20 mouse cellular contexts compared by ENCODE assay signal in the genomic region with DNA sequence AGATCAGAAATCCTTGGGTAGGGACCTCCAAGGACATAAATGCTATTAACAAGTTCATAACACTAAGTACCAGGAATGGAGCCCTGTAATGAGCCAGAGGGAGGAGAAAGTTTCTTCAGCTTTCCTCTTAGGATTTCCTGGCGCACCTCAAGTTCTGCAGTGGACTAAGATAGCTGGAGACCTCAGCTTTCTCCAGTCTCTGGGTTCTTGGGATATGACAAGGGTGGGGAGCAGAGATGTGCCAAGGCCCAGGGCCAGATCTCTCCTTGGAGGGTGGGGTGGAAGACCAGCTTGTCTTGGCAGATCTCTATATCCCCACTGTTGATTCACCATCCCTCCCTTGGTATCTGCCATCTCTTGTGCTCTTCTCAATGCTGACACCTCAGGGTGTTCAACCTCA. TPM values are rescaled to one million over a fixed set of nuclear protein-coding genes. Genes with fewer than 3 reads are reported as not detected.
A peak's percentile ranks its signal among the peaks of the same experiment; 100 is the strongest.
DNase-seq lines count a peak whose midpoint lies in the region; ATAC-seq and TF ChIP-seq lines count a peak whose summit lies in the region.
"Had no signal": no experiment of that assay in that cellular context is flagged by ENCODE, and none has a peak within 500 bp of the region (broad histone marks: within the 10 kb centered on the region; RNA-seq: fewer than 3 reads in every experiment).

No protein-coding gene starts in this region.

- no peaks in the 10 kb centered on the region for H3K36me3 ChIP-seq in kidney, adult 2 months (ENCODE audit: control insufficient read depth, insufficient read depth, low read length)
- no peaks in the 10 kb centered on the region for H3K36me3 ChIP-seq in midbrain, embryonic 11.5 days (ENCODE audit: control insufficient read depth, insufficient read depth, low read length)
- H3K36me3 ChIP-seq in midbrain, embryonic 16.5 days (ENCODE audit: control insufficient read depth, insufficient read depth, low read length) = no peaks in the 10 kb centered on the region

- DNase-seq in heart, adult 11 months = peak; percentile 66
- no peak for DNase-seq in heart, postnatal 36 days
- DNase-seq in kidney, adult 2 months = no peak
- no peak for DNase-seq in kidney, postnatal 14 days
- DNase-seq in midbrain, embryonic 11.5 days (ENCODE audit: low spot score, missing footprints) = peak; percentile 68
- DNase-seq: adrenal gland, adult 2 months; adrenal gland, adult 8-10 months; adrenal gland, postnatal 10 days; adrenal gland, postnatal 14 days; adrenal gland, postnatal 25 days; adrenal gland, postnatal 36 days; B cell, adult 2 months; cerebellum, adult 11 months; cerebellum, adult 11-12 months; cerebellum, adult 18-20 months had no signal

- no peaks in the 10 kb centered on the region for H3K9me3 ChIP-seq in midbrain, embryonic 11.5 days (ENCODE audit: control insufficient read depth, low read length)
- H3K9me3 ChIP-seq in midbrain, embryonic 16.5 days (replicated peaks; ENCODE audit: control insufficient read depth, low read length, poor library complexity, severe bottlenecking) = no peaks in the 10 kb centered on the region
- H3K9me3 ChIP-seq: G1E had no signal

- intact Hi-C loops in heart, postnatal 36 days (cut with DNase I) = no loop called here

- 0 out of 2 replicates have a peak overlapping the region, but pooled peaks have one; percentile 11 for H3K27ac ChIP-seq in kidney, adult 2 months (ENCODE audit: insufficient read depth, low read depth, low read length)
- H3K27ac ChIP-seq in midbrain, embryonic 11.5 days (ENCODE audit: low read depth, low read length) = no peak overlapping the region
- no peak overlapping the region for H3K27ac ChIP-seq in midbrain, embryonic 16.5 days (ENCODE audit: low read length)

- H3K4me3 ChIP-seq in kidney, adult 2 months (ENCODE audit: insufficient read depth, low read depth, low read length) = no peak overlapping the region
- H3K4me3 ChIP-seq in midbrain, embryonic 11.5 days (ENCODE audit: low read depth, low read length) = no peak overlapping the region
- no peak overlapping the region for H3K4me3 ChIP-seq in midbrain, embryonic 16.5 days (ENCODE audit: low read depth, low read length)

- H3K4me2 ChIP-seq in midbrain, embryonic 11.5 days = no peak overlapping the region
- no peak overlapping the region for H3K4me2 ChIP-seq in midbrain, embryonic 16.5 days (ENCODE audit: low read length)

- no peaks in the 10 kb centered on the region for H3K27me3 ChIP-seq in kidney, adult 2 months (replicated peaks; ENCODE audit: control insufficient read depth, insufficient read depth, low read length)
- 0 out of 2 replicates have a peak, but pooled peaks cover 2% of the 10 kb centered on the region for H3K27me3 ChIP-seq in midbrain, embryonic 11.5 days (ENCODE audit: control insufficient read depth, insufficient read depth, low read length)
- H3K27me3 ChIP-seq in midbrain, embryonic 16.5 days (ENCODE audit: control insufficient read depth, insufficient read depth, low read depth, low read length) = no peaks in the 10 kb centered on the region
- H3K27me3 ChIP-seq: Patski had no signal

- no peak overlapping the region for H3K9ac ChIP-seq in midbrain, embryonic 11.5 days (ENCODE audit: low read length)
- no peak overlapping the region for H3K9ac ChIP-seq in midbrain, embryonic 16.5 days (ENCODE audit: low read depth, low read length)

- no peak for ATAC-seq in midbrain, embryonic 11.5 days (ENCODE audit: low FRiP score)
- ATAC-seq in midbrain, embryonic 16.5 days = no peak
- ATAC-seq: activated CD4-positive, CD25-positive, alpha-beta regulatory T cell, adult 4 months; CD4-positive, CD25-positive, alpha-beta regulatory T cell, adult 4 months; Patski had no signal

- TF ChIP-seq POLR2A in kidney, adult 2 months (IDR thresholded peaks at IDR 0.05; ENCODE audit: low read depth, low read length) = no peak

- H3K4me1 ChIP-seq in kidney, adult 2 months (ENCODE audit: control insufficient read depth, insufficient read depth, low read length) = no peaks in the 10 kb centered on the region
- H3K4me1 ChIP-seq in midbrain, embryonic 11.5 days (ENCODE audit: control insufficient read depth, insufficient read depth, low read length) = peaks cover 7% of the 10 kb centered on the region
- H3K4me1 ChIP-seq in midbrain, embryonic 16.5 days (ENCODE audit: control insufficient read depth, insufficient read depth, low read length) = peaks cover 5% of the 10 kb centered on the region; the same call in 1 of the 2 replicates

- WGBS in kidney, adult 2 months = 82% methylated on average over 1 of the region's 1 CpGs
- WGBS in midbrain, embryonic 11.5 days = 89% methylated on average over 1 of the region's 1 CpGs
- WGBS in midbrain, embryonic 16.5 days = 93% methylated on average over 1 of the region's 1 CpGs

- no peak for TF ChIP-seq CTCF in kidney, adult 2 months (conservative IDR thresholded peaks at IDR 0.05; ENCODE audit: insufficient read depth, insufficient read length, low read depth, low read length)

RNA-seq across cellular contexts. Expression of gene Rangrf, which starts 0.6 kb away (rescaled TPM):
- total RNA-seq in heart, postnatal 36 days (2021) = 10 to 100 TPM; 78.9 to 97.0 TPM
- polyA plus RNA-seq in kidney, adult 2 months (2012; rRNA removed) = 43.0 and 43.9 TPM in 2 replicates
- 54.5 and 55.3 TPM in 2 replicates for polyA plus RNA-seq in midbrain, embryonic 11.5 days (2014; fragmentation: Nextera tagmentation; extraction: Ambion mirVana)
- 23.3 and 24.8 TPM in 2 replicates for polyA plus RNA-seq in midbrain, embryonic 16.5 days (2015; fragmentation: Nextera tagmentation; extraction: Ambion mirVana)

RNA-seq across cellular contexts. Expression of gene Slc25a35, which starts 7.7 kb away (rescaled TPM):
- 1 to 10 TPM; 5.0 to 5.8 TPM for total RNA-seq in heart, postnatal 36 days (2021)
- 38.9 and 46.2 TPM in 2 replicates for polyA plus RNA-seq in kidney, adult 2 months (2012; rRNA removed)
- 1.1 and 1.2 TPM in 2 replicates for polyA plus RNA-seq in midbrain, embryonic 11.5 days (2014; fragmentation: Nextera tagmentation; extraction: Ambion mirVana)
- polyA plus RNA-seq in midbrain, embryonic 16.5 days (2015; fragmentation: Nextera tagmentation; extraction: Ambion mirVana) = 1.4 and 1.6 TPM in 2 replicates

RNA-seq across cellular contexts. Expression of gene Arhgef15, which starts 18.3 kb away (rescaled TPM):
- total RNA-seq in heart, postnatal 36 days (2021) = 10 to 100 TPM; 25.6 to 32.5 TPM
- 38.2 and 44.7 TPM in 2 replicates for polyA plus RNA-seq in kidney, adult 2 months (2012; rRNA removed)
- 3.7 and 4.2 TPM in 2 replicates for polyA plus RNA-seq in midbrain, embryonic 11.5 days (2014; fragmentation: Nextera tagmentation; extraction: Ambion mirVana)
- polyA plus RNA-seq in midbrain, embryonic 16.5 days (2015; fragmentation: Nextera tagmentation; extraction: Ambion mirVana) = 27.7 and 30.5 TPM in 2 replicates
- polyA plus RNA-seq: G1E had no signal

RNA-seq across cellular contexts. Expression of gene Pfas, which starts 32.7 kb away (rescaled TPM):
- 1 to 10 TPM; 5.8 to 8.3 TPM for total RNA-seq in heart, postnatal 36 days (2021)
- polyA plus RNA-seq in kidney, adult 2 months (2012; rRNA removed) = 17.2 and 18.4 TPM in 2 replicates
- polyA plus RNA-seq in midbrain, embryonic 11.5 days (2014; fragmentation: Nextera tagmentation; extraction: Ambion mirVana) = 31.2 and 33.0 TPM in 2 replicates
- polyA plus RNA-seq in midbrain, embryonic 16.5 days (2015; fragmentation: Nextera tagmentation; extraction: Ambion mirVana) = 15.8 and 16.8 TPM in 2 replicates

RNA-seq across cellular contexts. Expression of gene Ctc1, which starts 40.1 kb away (rescaled TPM):
- total RNA-seq in heart, postnatal 36 days (2021) = 10 to 100 TPM; 12.5 to 14.3 TPM
- 30.1 and 31.4 TPM in 2 replicates for polyA plus RNA-seq in kidney, adult 2 months (2012; rRNA removed)
- 54.6 and 54.8 TPM in 2 replicates for polyA plus RNA-seq in midbrain, embryonic 11.5 days (2014; fragmentation: Nextera tagmentation; extraction: Ambion mirVana)
- polyA plus RNA-seq in midbrain, embryonic 16.5 days (2015; fragmentation: Nextera tagmentation; extraction: Ambion mirVana) = 66.5 and 67.0 TPM in 2 replicates

Comparison
In these comparisons a context has a peak if more than half of its experiments do, and no peak if none do; other contexts are left out.
1. DNase-seq: peak in heart, adult 11 months (single experiment) and midbrain, embryonic 11.5 days (single experiment); none in heart, postnatal 36 days (0 of 2), kidney, adult 2 months (single experiment) and kidney, postnatal 14 days (single experiment).
2. RNA of gene Slc25a35, which starts 7.7 kb away (polyA plus RNA-seq): 38.9 to 46.2 TPM in kidney, adult 2 months; 1.4 to 1.6 TPM in midbrain, embryonic 16.5 days and 1.1 to 1.2 TPM in midbrain, embryonic 11.5 days; every median in the first group is over 10 times any median in the second.